Mouse (Mus musculus): ENCODE results near the gene Fam214b.

DNA sequence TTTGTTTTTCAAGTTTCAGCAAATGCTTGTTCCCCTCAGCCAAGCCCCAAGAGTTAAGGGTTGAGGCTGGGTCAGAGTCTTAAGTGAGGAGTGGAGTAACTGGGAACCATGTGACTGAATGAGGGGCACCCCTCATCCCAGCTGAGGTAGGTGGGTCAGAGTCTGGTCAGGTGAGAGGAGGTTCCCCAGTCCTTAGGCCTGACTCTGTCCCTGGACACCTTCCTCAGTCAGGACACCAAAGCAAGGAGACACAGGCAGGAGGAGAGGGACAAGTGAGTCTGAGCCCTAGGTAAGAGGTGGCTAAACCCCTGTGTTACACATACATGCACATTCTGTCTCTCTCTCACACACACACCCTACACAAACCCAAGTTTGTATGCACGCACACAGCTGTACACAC is 13.5 kb downstream of the Fam214b start:
- TF ChIP-seq CTCF (conservative IDR thresholded peaks at IDR 0.05; ENCODE audit: low read length) (no peak), POU5F1 (IDR thresholded peaks at IDR 0.05; ENCODE audit: borderline replicate concordance, low read length) (no peak), NANOG (IDR thresholded peaks at IDR 0.05; ENCODE audit: borderline replicate concordance, low read length) (no peak)
